Mouse (Mus musculus) intestine, embryonic 16.5 days (tissue): ENCODE measurements around the gene Dennd4b. TPM values are rescaled to one million over a fixed set of nuclear protein-coding genes. Genes with fewer than 3 reads are reported as not detected.
"Not testable (repeated sequence)": the region's sequence is repeated elsewhere in the genome, so short reads cannot be mapped to it uniquely, and the experiment has no call there.

Experiments
- ATAC-seq: fragments of 200-750 bp; cut with Nextera tagmentation; 2 replicates; pipeline ENCODE4 v1.8.0; 2017; ENCODE audit warnings: moderate TSS enrichment, moderate library complexity
- H3K27ac ChIP-seq: fragments of 300-500 bp; sonication (generic); 2 replicates; pipeline ENCODE4 v1.5.1; 2014; ENCODE audit warnings: mild to moderate bottlenecking, low read length
- H3K27me3 ChIP-seq: fragments of 300-500 bp; sonication (generic); replicated peaks from 2 replicates; pipeline ENCODE4 v1.6.1; 2014; ENCODE audit warnings: low read length, control low read depth, mixed read lengths; ENCODE audit not compliant: control insufficient read depth, insufficient read depth
- H3K36me3 ChIP-seq: fragments of 300-500 bp; sonication (generic); 2 replicates; pipeline ENCODE4 v1.6.1; 2014; ENCODE audit warnings: low read length, control low read depth; ENCODE audit not compliant: control insufficient read depth, insufficient read depth
- H3K4me1 ChIP-seq: fragments of 300-500 bp; sonication (generic); 2 replicates; pipeline ENCODE4 v1.6.1; 2014; ENCODE audit warnings: low read length, control low read depth, mixed read lengths; ENCODE audit not compliant: control insufficient read depth, insufficient read depth
- H3K4me2 ChIP-seq: fragments of 300-500 bp; sonication (generic); 2 replicates; pipeline ENCODE4 v1.6.1; 2014; ENCODE audit warnings: low read depth, low read length, control low read depth
- H3K4me3 ChIP-seq: fragments of 300-500 bp; sonication (generic); 2 replicates; pipeline ENCODE4 v1.5.1; 2014; ENCODE audit warnings: mild to moderate bottlenecking, low read length
- H3K9ac ChIP-seq: fragments of 300-500 bp; sonication (generic); 2 replicates; pipeline ENCODE4 v1.6.1; 2014; ENCODE audit warnings: low read depth, low read length
- H3K9me3 ChIP-seq: fragments of 300-500 bp; sonication (generic); 2 replicates; pipeline ENCODE4 v1.6.1; 2016; ENCODE audit warnings: low read length, control low read depth; ENCODE audit not compliant: control insufficient read depth
- WGBS: fragments of 180-500 bp; shearing (Covaris S2); extraction: QIAGEN DNeasy Blood & Tissue Kit; methylation state at CpG from one replicate; pipeline ENCODE4 v1.1.7; 2014; 5-methylcytosine and 5-hydroxymethylcytosine counted together
- polyA plus RNA-seq: library from polyadenylated mRNA; unstranded; fragments of >200 nt; fragmentation: Nextera tagmentation; extraction: Ambion mirVana; gene quantifications from 2 replicates; pipeline ENCODE4 v1.2.1, GENCODE M21; 2015

Gene Dennd4b
- polyA plus RNA-seq, 1 experiment from 2014 or later = 2.3 TPM

DNA sequence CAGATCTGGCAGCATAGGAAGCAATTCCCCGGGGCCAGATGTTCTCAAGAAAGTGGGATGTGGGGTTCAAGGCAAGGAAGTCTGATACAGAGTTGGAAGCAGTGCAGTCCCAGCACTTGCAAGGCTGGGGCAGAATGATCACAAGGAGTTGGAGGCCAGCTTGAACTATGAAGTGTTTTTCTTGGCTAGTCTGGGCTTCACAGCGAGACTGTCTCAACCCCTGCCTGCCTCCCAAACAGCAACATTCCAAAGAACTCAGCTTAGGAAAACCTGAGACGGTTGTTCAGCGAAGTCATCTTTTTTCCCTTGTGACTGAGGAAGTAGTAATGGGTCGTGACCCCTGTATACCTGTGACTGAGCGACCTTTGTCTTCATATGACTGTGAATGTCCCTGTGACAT is 14.2 kb upstream of the Dennd4b start:
- H3K36me3 ChIP-seq = peaks cover 8% of the 10 kb centered on the region
- H3K4me1 ChIP-seq = peaks cover 11% of the 10 kb centered on the region
- H3K9me3 ChIP-seq = no peaks in the 10 kb centered on the region
- H3K9ac ChIP-seq = no peak overlapping the region
- WGBS = 81% methylated on average over 6 of the region's 6 CpGs
- H3K27me3 ChIP-seq = no peaks in the 10 kb centered on the region
- H3K4me2 ChIP-seq = no peak overlapping the region
- H3K4me3 ChIP-seq = no peak overlapping the region
- H3K27ac ChIP-seq = no peak overlapping the region
- no peak for ATAC-seq

DNA sequence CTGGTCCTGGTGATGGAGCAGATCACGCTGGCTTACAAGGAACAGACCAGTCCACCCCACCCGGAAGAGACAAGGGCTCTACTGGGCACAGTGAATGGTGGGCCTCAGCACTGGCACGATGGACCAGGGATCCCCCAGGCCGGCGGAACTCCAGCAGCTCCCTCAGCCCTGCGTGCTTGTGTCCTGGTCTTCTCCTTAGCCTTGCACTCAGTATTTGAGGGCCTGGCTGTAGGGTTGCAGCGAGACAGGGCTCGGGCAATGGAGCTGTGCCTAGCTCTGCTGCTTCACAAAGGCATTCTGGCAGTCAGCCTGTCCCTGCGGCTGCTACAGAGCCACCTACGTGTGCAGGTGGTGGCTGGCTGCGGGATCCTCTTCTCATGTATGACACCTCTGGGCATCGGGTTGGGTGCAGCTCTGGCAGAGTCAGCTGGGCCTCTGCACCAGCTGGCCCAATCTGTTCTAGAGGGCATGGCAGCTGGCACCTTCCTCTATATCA is 13.2 kb upstream of the Dennd4b start:
- 98% methylated on average over 9 of the region's 12 CpGs for WGBS

DNA sequence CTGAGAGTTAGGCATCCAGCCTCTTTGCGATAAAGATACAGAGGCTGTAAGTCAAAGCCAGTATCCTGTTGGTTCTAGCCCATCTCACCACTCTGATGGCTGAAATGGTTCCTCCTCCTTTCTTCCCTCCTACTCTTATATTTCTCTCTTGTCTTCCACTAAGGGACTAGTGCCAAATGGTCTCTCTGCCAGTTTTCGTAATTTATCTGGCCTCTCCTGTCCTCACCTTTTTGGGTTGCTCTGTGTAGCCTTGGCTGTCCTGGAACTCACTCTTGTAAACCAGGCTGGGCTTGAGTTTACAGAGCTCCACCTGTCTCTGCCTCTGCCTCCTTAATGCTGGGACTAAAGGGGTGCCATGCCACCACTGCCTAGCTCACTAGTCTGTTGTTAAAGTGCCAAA is 12.3 kb upstream of the Dennd4b start:
- H3K9me3 ChIP-seq, H3K27me3 ChIP-seq, H3K36me3 ChIP-seq, H3K4me3 ChIP-seq, H3K27ac ChIP-seq, H3K4me2 ChIP-seq, ATAC-seq, H3K9ac ChIP-seq: not testable (repeated sequence)
- peaks cover 11% of the 10 kb centered on the region for H3K4me1 ChIP-seq
- WGBS = 88% methylated on average over 2 of the region's 2 CpGs

More for the DNA sequence above, 13.2 kb upstream of the Dennd4b start:
- H3K27ac ChIP-seq, H3K4me3 ChIP-seq, H3K4me2 ChIP-seq, H3K36me3 ChIP-seq, ATAC-seq, H3K9ac ChIP-seq, H3K27me3 ChIP-seq, H3K9me3 ChIP-seq: not testable (repeated sequence)
- H3K4me1 ChIP-seq = peaks cover 14% of the 10 kb centered on the region

DNA sequence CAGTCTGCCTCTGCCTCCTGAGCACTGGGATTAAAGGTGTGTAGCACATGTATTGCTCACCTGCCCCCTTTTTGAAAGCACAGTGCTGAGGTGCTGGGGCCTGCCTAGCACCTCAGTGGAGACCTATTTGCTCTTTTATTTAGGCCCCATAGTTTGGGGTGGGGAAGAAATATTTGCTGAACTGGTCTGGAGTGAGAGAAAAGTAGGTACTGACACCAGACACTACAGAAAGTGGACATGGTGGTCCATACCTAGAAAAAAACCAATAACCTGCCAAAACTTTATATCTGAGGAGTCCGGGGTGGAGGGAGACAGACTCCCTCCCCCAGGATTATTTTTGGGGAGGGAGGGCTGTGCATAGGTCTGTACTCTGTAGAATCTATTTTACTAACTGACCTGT is 11.8 kb upstream of the Dennd4b start:
- H3K9me3 ChIP-seq, ATAC-seq, H3K9ac ChIP-seq, H3K27ac ChIP-seq, H3K36me3 ChIP-seq, H3K27me3 ChIP-seq, H3K4me2 ChIP-seq, H3K4me3 ChIP-seq: not testable (repeated sequence)
- WGBS = 93% methylated on average over 1 of the region's 1 CpGs
- H3K4me1 ChIP-seq = peaks cover 11% of the 10 kb centered on the region

DNA sequence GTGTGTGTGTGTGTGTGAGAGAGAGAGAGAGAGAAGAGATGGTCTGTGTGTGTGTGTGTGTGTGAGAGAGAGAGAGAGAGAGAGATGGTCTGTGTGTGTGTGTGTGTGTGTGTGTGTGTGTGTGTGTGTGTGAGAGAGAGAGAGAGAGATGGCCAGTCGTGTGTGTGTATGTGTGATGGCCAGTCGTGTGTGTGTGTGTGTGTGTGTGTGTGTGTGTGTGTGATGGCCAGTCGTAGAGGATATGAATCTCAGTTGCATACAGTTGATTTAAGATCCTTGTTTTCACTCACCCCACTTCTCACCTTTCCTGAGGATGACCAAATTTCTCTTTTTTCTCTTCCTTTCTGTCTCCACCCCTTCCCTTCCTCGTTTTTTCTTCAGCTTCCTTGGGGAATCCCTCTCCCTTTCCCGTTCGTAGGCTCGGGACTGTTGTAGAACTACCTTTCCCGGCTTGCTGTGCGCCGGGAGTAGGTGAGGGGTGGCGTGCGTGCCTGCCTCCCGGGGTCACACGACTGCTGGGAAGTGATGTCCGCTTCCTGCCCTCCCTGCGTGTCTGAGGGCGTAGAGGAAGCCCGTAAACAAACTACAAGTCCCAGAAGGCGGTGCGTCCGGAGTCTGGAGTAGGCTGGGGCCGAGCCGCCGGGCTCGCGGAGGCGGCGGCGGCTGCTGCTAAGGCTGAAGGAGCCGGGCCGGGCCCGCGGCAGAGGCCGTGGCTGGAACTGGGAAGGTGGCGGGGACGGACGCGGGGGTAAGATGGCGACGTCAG is 11.1 kb upstream of the Dennd4b start, which contains the start of gene Crtc2:
Gene Crtc2, plus strand, starts transcription at position 511 of the 766 bp plus-strand sequence.
- Histone ChIP-seq H3K4me3 (peak within 1 kb of the TSS; percentile 79), H3K9me3 (no peaks in the 10 kb centered on the region), H3K27ac (peak within 1 kb of the TSS; percentile 81), H3K9ac (peak within 1 kb of the TSS; percentile 84), H3K4me2 (peak within 1 kb of the TSS; percentile 70), H3K36me3 (peaks cover 8% of the 10 kb centered on the region), H3K27me3 (no peaks in the 10 kb centered on the region), H3K4me1 (peaks cover 12% of the 10 kb centered on the region)
- WGBS = under 1% methylated on average over 40 of the region's 40 CpGs
- ATAC-seq = peak; percentile 98

DNA sequence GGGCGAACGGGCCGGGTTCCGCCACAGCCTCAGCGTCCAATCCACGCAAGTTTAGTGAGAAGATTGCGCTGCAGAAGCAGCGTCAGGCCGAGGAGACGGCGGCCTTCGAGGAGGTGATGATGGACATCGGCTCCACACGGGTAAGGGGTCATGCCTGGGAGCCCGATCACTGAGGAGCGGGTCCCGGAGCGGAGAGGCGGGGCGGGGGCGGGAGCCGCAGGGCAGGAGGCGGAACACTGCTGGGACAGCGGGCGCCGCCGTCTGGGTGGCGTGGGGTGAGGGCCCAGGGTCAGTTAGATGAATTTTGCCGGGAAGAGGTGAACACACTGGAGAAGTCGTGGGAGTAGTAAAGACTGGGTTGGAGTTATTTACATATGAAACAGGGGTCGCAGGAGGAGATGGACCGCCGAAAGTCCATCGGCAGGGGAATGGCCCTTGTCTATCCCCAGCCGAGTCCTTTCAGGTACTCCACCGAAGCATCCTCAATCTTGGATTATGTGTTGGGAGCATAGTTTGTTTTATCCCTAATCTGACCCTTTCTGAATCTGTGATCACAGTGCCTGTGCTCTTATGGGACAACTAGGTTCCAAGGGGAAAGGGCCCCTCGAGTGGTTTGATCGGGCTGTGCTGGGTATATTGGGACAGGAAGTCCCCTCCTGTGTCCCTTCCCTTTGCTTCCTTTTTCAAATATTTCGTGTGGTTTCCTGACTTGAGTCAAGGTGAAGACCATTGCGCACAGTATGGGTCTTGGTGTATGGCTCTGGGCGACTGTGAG is 10.4 kb upstream of the Dennd4b start:
- Histone ChIP-seq H3K36me3 (peaks cover 8% of the 10 kb centered on the region), H3K4me1 (peaks cover 11% of the 10 kb centered on the region), H3K27me3 (no peaks in the 10 kb centered on the region), H3K9ac (peak overlapping the region; percentile 84), H3K9me3 (no peaks in the 10 kb centered on the region), H3K4me2 (peak overlapping the region; percentile 70), H3K27ac (peak overlapping the region; percentile 81), H3K4me3 (peak overlapping the region; percentile 79)
- under 1% methylated on average over 41 of the region's 41 CpGs for WGBS
- peak; percentile 78 for ATAC-seq

DNA sequence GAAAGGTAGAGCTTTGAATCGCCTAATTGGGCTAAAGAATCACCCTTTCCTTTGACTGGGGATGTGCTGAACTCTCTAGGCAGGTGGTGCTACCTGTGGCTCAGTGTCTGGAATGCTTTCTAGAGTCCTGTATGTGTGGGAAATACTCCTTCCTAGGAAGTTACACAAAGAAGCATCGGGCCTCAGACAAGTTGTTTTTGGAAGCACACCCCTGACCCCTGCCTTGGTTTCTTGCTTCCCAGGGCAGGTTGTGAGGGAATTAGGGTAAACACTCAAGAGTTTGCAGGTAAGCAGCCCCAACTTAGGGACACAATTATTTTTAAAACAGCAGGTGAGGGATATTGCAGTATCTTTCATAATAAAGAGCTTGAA is 9.8 kb upstream of the Dennd4b start:
- no peaks in the 10 kb centered on the region for H3K27me3 ChIP-seq
- peaks cover 13% of the 10 kb centered on the region for H3K36me3 ChIP-seq
- 15% methylated on average over 2 of the region's 2 CpGs for WGBS
- H3K9me3 ChIP-seq = no peaks in the 10 kb centered on the region
- peak overlapping the region; percentile 70 for H3K4me2 ChIP-seq
- peak overlapping the region; percentile 84 for H3K9ac ChIP-seq
- no peak for ATAC-seq
- H3K4me1 ChIP-seq = peaks cover 11% of the 10 kb centered on the region
- H3K4me3 ChIP-seq = peak overlapping the region; percentile 79
- H3K27ac ChIP-seq = peak overlapping the region; percentile 81; the same call in 1 of the 2 replicates

DNA sequence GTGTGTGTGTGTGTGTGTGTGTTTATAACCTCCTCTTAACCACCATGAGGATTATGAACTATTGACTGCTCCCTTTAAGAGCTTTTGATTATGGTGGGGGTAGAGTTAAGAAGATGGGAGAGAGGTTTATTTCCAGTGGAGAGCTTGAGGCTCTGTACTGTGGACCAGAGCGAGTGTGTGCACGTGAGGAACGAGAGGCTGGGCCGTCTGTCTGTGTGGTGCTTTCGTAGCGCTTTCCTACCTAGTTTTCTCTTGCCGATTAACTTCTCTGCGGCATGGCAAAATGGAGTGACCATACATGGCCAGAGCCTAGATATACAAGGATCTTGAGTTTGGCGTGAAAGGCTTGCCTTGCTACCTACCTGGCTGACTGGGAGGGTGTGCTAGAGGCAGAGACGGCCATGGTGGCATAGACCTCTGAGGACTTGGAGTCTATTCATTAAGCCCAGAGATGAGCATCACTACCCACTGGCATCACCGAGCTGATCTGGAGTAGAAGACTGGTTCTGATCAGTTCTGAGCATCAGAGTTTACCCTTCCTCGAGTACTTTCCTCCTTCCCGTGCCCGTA is 9.1 kb upstream of the Dennd4b start:
- Histone ChIP-seq H3K4me1 (peaks cover 11% of the 10 kb centered on the region), H3K4me2 (no peak overlapping the region), H3K9me3 (no peaks in the 10 kb centered on the region), H3K4me3 (no peak overlapping the region), H3K36me3 (peaks cover 20% of the 10 kb centered on the region), H3K27ac (no peak overlapping the region), H3K9ac (no peak overlapping the region), H3K27me3 (no peaks in the 10 kb centered on the region)
- no peak for ATAC-seq
- 93% methylated on average over 14 of the region's 14 CpGs for WGBS
